Mouse (Mus musculus): Measurements from ENCODE around the gene Itgb3bp. TPM values are rescaled to one million over a fixed set of nuclear protein-coding genes. Genes with fewer than 3 reads are reported as not detected.

Gene Itgb3bp
- polyA plus RNA-seq (2016; fragmentation: Nextera tagmentation; extraction: Ambion mirVana), result 45.2 and 49.4 TPM in 2 replicates

DNA sequence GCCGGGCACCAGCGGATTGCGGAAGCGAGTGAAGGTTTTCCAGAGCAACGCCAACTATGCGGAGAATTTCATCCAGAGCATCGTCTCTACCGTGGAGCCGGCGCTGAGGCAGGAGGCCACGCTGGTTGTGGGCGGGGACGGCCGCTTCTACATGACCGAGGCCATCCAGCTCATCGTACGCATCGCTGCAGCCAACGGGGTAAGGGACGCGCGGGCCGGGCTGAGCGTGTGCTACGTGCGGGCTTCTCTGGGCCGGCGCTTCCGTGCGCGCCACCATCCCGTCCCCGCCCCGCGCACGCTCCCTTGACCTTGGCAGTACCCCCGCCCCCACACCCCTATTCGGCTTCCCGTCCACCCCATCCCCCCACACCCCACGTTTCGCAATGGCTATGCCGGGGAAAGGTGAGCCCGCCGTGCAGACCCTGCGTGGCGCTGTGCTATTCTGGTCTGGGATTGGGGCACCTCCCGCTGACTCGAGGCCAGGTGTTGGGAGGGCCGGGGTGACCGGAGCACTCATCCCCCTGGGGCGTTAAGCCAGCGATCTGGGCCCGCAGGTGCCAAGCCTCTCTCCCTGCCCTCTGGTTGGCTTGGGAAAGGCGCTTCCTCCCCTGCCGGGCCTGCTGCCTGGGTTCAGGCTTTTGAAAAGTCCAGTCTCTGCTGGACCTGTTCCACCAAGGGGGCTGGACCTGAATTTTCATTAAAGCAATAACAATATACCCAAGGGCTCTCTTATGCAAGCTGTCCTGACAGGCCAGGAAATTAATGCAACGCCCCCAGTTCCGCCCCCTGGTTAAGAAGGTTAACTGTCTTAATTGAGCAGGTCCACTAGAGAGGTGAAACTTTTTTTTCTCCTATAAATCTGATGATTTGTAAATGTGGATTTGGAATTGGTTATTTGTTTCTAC, at the start of gene Itgb3bp:
TSS of gene Itgb3bp (minus strand) at position 201 of the 905 bp plus-strand sequence.
- H3K27me3 ChIP-seq, result no peaks in the 10 kb centered on the region

DNA sequence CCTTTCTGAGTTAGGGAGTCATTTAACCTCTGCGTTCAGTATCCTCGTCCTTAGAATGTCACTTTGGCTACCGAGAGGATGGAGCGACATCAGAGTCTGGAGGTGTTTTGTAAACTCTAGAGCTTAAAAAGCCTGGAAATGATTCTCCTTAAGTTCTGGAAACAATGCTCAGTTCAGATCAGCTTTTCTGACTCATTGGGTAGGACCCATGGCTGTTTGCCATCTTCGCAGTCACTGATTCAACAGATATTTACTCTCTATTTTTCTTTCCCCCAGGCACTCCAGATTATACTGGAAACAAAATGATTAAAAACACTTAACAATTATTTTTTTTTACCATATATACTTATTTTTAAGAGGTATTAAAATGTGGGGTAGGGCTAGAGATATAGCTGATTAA, 49.7 kb upstream of the Itgb3bp start:
- no peaks in the 10 kb centered on the region for H3K36me3 ChIP-seq
- no peaks in the 10 kb centered on the region for H3K27me3 ChIP-seq
- H3K4me3 ChIP-seq, result no peak overlapping the region
- H3K27ac ChIP-seq, result no peak overlapping the region
- 91% methylated on average over 5 of the region's 5 CpGs for WGBS
- 0 out of 2 replicates have a peak, but pooled peaks cover 10% of the 10 kb centered on the region for H3K4me1 ChIP-seq
- no peak overlapping the region for H3K4me2 ChIP-seq (replicated peaks)
- H3K9me3 ChIP-seq, result no peaks in the 10 kb centered on the region
- no peak for ATAC-seq (ENCODE audit: insufficient number of reproducible peaks, insufficient read depth, low FRiP score, low TSS enrichment)
- no peak overlapping the region for H3K9ac ChIP-seq

More for the DNA sequence above, at the start of gene Itgb3bp:
- Histone ChIP-seq H3K4me3 (peak within 1 kb of the TSS; percentile 62), H3K4me1 (peaks cover 3% of the 10 kb centered on the region; the same call in 1 of the 2 replicates), H3K36me3 (no peaks in the 10 kb centered on the region; the same call in 1 of the 2 replicates), H3K27ac (peak within 1 kb of the TSS; percentile 79), H3K4me2 (replicated peaks) (peak within 1 kb of the TSS; percentile 96), H3K9me3 (no peaks in the 10 kb centered on the region), H3K9ac (peak within 1 kb of the TSS; percentile 61)
- 2% methylated on average over 46 of the region's 57 CpGs for WGBS
- peak; percentile 91 for ATAC-seq (ENCODE audit: insufficient number of reproducible peaks, insufficient read depth, low FRiP score, low TSS enrichment)

DNA sequence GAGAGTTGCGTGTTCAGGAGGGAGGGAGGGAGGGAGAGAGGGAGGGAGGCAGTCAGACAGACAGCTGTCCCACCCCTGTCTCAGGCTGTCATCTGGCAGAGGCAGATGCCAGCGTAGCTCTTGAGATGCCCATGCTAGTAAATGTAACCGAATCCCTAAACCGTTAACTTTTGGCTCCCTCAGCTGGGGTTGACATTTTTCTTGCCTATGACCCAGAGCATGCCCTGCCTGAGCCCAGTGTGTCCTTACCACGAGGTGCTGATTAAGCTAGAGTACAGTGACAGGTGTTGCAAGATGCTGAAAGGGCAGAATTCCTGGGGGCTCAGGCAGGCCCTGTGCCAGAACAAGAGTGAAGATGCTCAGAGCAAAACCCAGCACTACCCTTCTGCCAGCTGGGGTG, 44.8 kb upstream of the Itgb3bp start:
- Histone ChIP-seq H3K36me3 (no peaks in the 10 kb centered on the region), H3K4me1 (no peaks in the 10 kb centered on the region), H3K4me3 (no peak overlapping the region), H3K27ac (no peak overlapping the region), H3K9ac (no peak overlapping the region), H3K4me2 (replicated peaks) (no peak overlapping the region), H3K9me3 (no peaks in the 10 kb centered on the region), H3K27me3 (no peaks in the 10 kb centered on the region)
- 53% methylated on average over 5 of the region's 5 CpGs for whole genome bisulfite sequencing
- no peak for ATAC-seq (ENCODE audit: insufficient number of reproducible peaks, insufficient read depth, low FRiP score, low TSS enrichment)

GRCm38 (mm10) chr4:99973931-99974330, 44.3 kb upstream of the Itgb3bp start:
- 95% methylated on average over 1 of the region's 1 CpGs for WGBS
- H3K9ac ChIP-seq, result no peak overlapping the region
- H3K4me3 ChIP-seq, result no peak overlapping the region
- H3K4me1 ChIP-seq, result no peaks in the 10 kb centered on the region
- no peaks in the 10 kb centered on the region for H3K27me3 ChIP-seq
- no peak overlapping the region for H3K27ac ChIP-seq
- H3K36me3 ChIP-seq, result no peaks in the 10 kb centered on the region
- no peak overlapping the region for H3K4me2 ChIP-seq (replicated peaks)
- ATAC-seq (ENCODE audit: insufficient number of reproducible peaks, insufficient read depth, low FRiP score, low TSS enrichment), result no peak
- no peaks in the 10 kb centered on the region for H3K9me3 ChIP-seq

GRCm38 (mm10) chr4:99972886-99973285, 43.3 kb upstream of the Itgb3bp start:
- H3K9me3 ChIP-seq, result no peaks in the 10 kb centered on the region
- H3K36me3 ChIP-seq, result no peaks in the 10 kb centered on the region
- H3K4me1 ChIP-seq, result no peaks in the 10 kb centered on the region
- H3K4me3 ChIP-seq, result no peak overlapping the region
- H3K9ac ChIP-seq, result no peak overlapping the region
- H3K27ac ChIP-seq, result no peak overlapping the region
- no peak for ATAC-seq (ENCODE audit: insufficient number of reproducible peaks, insufficient read depth, low FRiP score, low TSS enrichment)
- no peak overlapping the region for H3K4me2 ChIP-seq (replicated peaks)
- WGBS, result 72% methylated on average over 6 of the region's 6 CpGs
- H3K27me3 ChIP-seq, result no peaks in the 10 kb centered on the region

DNA sequence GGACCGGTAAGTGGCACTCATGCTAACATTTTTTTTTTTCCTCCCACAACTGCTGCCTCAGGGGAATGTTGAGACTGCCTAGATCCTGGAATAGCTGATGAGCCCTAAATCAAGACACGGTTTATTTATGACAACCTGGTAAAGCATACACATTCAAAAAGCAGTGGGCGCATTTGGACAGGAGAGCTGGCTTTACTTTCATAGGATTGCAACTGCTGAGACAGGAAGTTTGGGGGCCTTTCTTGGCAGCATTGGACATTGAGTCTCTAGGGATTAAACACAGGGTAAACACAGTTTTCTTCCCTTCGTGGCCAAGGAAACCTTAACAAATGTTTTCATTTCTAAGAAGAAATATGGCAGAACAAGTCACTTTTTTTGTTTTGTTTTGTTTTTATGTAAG, 40.5 kb upstream of the Itgb3bp start:
- no peak for ATAC-seq (ENCODE audit: insufficient number of reproducible peaks, insufficient read depth, low FRiP score, low TSS enrichment)
- H3K36me3 ChIP-seq, result no peaks in the 10 kb centered on the region
- WGBS, result 36% methylated on average over 4 of the region's 4 CpGs
- H3K9ac ChIP-seq, result no peak overlapping the region
- H3K27ac ChIP-seq, result no peak overlapping the region
- no peak overlapping the region for H3K4me2 ChIP-seq (replicated peaks)
- H3K9me3 ChIP-seq, result no peaks in the 10 kb centered on the region
- H3K4me1 ChIP-seq, result peaks cover 10% of the 10 kb centered on the region
- no peaks in the 10 kb centered on the region for H3K27me3 ChIP-seq
- H3K4me3 ChIP-seq, result no peak overlapping the region

DNA sequence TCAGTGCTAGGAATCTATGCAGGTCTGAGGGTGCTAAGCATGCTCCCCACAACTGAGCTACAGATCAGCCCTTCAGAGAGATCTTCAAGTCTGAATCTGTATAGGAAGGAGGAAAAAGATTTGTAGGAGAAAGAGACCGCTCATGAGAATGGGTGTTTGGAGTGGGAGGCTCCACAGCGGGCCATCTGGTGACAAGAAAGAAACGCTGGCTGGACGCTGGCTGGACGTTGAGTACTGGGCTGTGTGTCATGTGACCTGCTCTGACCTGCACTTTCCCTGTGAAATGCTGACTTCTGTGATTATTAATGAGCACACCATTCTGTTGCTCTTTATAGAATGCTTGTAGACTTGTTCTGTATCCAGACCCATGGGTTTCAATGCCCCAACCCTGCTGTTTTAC, 39.7 kb upstream of the Itgb3bp start:
- 25% methylated on average over 5 of the region's 5 CpGs for WGBS

DNA sequence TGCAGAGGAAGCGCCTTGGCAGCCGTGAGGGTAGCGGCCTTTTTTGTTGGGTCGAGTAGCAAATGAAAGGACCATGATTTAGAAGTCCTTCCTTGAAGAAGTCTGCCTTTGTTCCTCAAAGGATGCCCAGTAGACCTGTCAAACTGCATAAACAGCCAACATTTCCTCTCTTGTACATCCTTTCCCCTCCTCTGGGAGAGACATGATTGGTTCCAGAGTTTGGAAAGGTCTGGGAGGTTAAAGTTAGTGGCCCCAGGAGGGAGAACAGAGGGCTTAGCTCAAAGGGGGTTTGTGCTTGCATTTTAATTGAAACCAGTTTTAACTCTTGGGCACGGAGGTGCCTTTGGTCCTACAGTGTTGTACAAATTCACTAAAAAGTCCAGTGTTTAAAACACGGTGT, 36.9 kb upstream of the Itgb3bp start:
- 17% methylated on average over 6 of the region's 6 CpGs for WGBS
- no peak for ATAC-seq (ENCODE audit: insufficient number of reproducible peaks, insufficient read depth, low FRiP score, low TSS enrichment)

More for the DNA sequence above, 39.7 kb upstream of the Itgb3bp start:
- no peak overlapping the region for H3K4me3 ChIP-seq
- no peak overlapping the region for H3K4me2 ChIP-seq (replicated peaks)
- H3K27ac ChIP-seq, result no peak overlapping the region
- ATAC-seq (ENCODE audit: insufficient number of reproducible peaks, insufficient read depth, low FRiP score, low TSS enrichment), result no peak
- H3K4me1 ChIP-seq, result peaks cover 10% of the 10 kb centered on the region
- no peak overlapping the region for H3K9ac ChIP-seq
- H3K36me3 ChIP-seq, result no peaks in the 10 kb centered on the region
- no peaks in the 10 kb centered on the region for H3K27me3 ChIP-seq
- H3K9me3 ChIP-seq, result no peaks in the 10 kb centered on the region

GRCm38 (mm10) chr4:99959308-99959707, 29.7 kb upstream of the Itgb3bp start:
- Histone ChIP-seq H3K27me3 (no peaks in the 10 kb centered on the region), H3K9ac (no peak overlapping the region), H3K4me1 (peaks cover 6% of the 10 kb centered on the region; the same call in 1 of the 2 replicates), H3K9me3 (no peaks in the 10 kb centered on the region), H3K4me3 (no peak overlapping the region), H3K4me2 (replicated peaks) (no peak overlapping the region), H3K27ac (no peak overlapping the region), H3K36me3 (no peaks in the 10 kb centered on the region)
- ATAC-seq (ENCODE audit: insufficient number of reproducible peaks, insufficient read depth, low FRiP score, low TSS enrichment), result no peak
- 70% methylated on average over 3 of the region's 3 CpGs for WGBS

More for the DNA sequence above, 36.9 kb upstream of the Itgb3bp start:
- H3K9me3 ChIP-seq, result no peaks in the 10 kb centered on the region
- H3K4me1 ChIP-seq, result peaks cover 10% of the 10 kb centered on the region
- H3K9ac ChIP-seq, result no peak overlapping the region
- no peak overlapping the region for H3K27ac ChIP-seq
- no peak overlapping the region for H3K4me3 ChIP-seq
- H3K27me3 ChIP-seq, result no peaks in the 10 kb centered on the region
- no peak overlapping the region for H3K4me2 ChIP-seq (replicated peaks)
- no peaks in the 10 kb centered on the region for H3K36me3 ChIP-seq

DNA sequence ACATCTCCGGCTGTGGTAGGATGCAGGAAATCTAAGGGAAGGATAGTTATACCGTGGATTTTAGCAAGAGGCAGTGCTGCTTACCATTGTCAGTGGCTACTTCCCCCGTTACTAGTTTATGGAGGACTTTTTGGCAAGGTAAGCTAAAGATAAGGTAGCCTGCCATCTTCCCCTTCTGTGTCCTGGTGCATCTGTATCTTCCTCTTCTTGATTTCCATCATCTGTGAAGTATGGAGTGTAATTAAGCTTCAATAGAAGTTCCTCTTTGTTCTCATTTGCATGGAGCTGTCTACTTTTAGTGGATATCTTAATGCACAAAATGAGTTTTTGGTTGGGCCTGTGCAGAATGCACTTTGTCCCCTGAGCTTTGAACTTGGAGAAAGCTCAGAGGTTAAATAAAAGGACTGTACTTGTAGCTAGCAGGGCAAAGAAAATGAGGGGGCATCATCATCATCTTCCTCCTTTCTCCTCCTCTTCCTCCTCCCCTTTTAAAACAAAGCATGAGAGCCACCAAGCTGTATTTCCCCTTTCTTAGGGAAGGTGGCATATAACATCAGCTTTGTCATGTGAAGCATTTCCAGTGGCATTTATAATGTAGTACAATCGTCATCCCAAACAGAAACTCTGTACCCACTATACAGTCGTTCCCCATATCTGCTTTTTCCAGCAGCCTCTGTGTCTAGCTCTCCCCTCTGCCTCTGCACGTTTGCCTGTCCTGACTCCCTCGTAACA, 28.6 kb upstream of the Itgb3bp start:
- no peak overlapping the region for H3K4me3 ChIP-seq
- WGBS, result 77% methylated on average over 7 of the region's 7 CpGs
- no peak for ATAC-seq (ENCODE audit: insufficient number of reproducible peaks, insufficient read depth, low FRiP score, low TSS enrichment)
- H3K4me2 ChIP-seq (replicated peaks), result no peak overlapping the region
- no peaks in the 10 kb centered on the region for H3K36me3 ChIP-seq
- H3K9me3 ChIP-seq, result no peaks in the 10 kb centered on the region
- peaks cover 6% of the 10 kb centered on the region; the same call in 1 of the 2 replicates for H3K4me1 ChIP-seq
- H3K27me3 ChIP-seq, result no peaks in the 10 kb centered on the region
- no peak overlapping the region for H3K9ac ChIP-seq
- no peak overlapping the region for H3K27ac ChIP-seq

DNA sequence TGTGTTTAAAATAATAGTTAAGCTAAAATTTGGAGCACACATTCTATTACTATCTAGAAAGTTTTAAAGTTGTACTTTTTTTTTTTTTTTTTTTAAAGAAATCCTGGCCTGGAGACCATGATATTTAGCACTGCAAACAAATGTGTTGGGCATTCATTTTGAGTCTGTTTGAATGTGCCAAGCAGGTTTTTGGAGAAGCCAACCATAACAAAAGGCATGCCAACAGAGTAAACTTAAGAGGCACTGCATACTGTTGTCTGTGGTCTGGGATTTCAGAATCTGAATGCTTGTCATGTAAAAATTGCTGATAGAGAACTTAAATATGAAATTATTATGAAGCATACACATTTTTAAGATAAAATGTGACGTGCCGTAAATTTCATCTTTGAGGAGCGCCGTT, 27.6 kb upstream of the Itgb3bp start:
- Histone ChIP-seq H3K27ac (no peak overlapping the region), H3K9ac (no peak overlapping the region), H3K4me3 (no peak overlapping the region), H3K9me3 (no peaks in the 10 kb centered on the region), H3K36me3 (no peaks in the 10 kb centered on the region), H3K4me1 (peaks cover 6% of the 10 kb centered on the region; the same call in 1 of the 2 replicates), H3K4me2 (replicated peaks) (no peak overlapping the region), H3K27me3 (no peaks in the 10 kb centered on the region)
- 96% methylated on average over 4 of the region's 4 CpGs for WGBS
- ATAC-seq (ENCODE audit: insufficient number of reproducible peaks, insufficient read depth, low FRiP score, low TSS enrichment), result no peak

All from embryonic facial prominence, embryonic 12.5 days (tissue).